Mouse (Mus musculus): ENCODE data around the gene Ppp2r5b. TPM values are rescaled to one million over a fixed set of nuclear protein-coding genes. Genes with fewer than 3 reads are reported as not detected.

Ppp2r5b gene
- polyA plus RNA-seq, 1 experiment, result 25.3 TPM

- no peaks in the 10 kb centered on the region for H3K79me2 ChIP-seq (ENCODE audit: control insufficient read depth, insufficient read depth)
- H3K79me3 ChIP-seq (ENCODE audit: low read depth), result no peaks in the 10 kb centered on the region
- TF ChIP-seq CEBPB (IDR thresholded peaks at IDR 0.05; ENCODE audit: low read depth), result no peak
- TF ChIP-seq MYOG (IDR thresholded peaks at IDR 0.05; ENCODE audit: control insufficient read depth, extremely low read depth, insufficient read length), result no peak
- H3K27me3 ChIP-seq (ENCODE audit: control insufficient read depth, insufficient read depth, insufficient read length), result no peaks in the 10 kb centered on the region
- H3ac ChIP-seq (ENCODE audit: control insufficient read depth, insufficient read length, low read depth), result no peak overlapping the region
- H3K36me3 ChIP-seq (ENCODE audit: control insufficient read depth, insufficient read depth), result no peaks in the 10 kb centered on the region
- H3K4me3 ChIP-seq (ENCODE audit: insufficient read depth, poor library complexity, severe bottlenecking), result no peak overlapping the region
Measured at GRCm38 (mm10) chr19:6206716-6207115, 29.0 kb downstream of the Ppp2r5b start.

DNA sequence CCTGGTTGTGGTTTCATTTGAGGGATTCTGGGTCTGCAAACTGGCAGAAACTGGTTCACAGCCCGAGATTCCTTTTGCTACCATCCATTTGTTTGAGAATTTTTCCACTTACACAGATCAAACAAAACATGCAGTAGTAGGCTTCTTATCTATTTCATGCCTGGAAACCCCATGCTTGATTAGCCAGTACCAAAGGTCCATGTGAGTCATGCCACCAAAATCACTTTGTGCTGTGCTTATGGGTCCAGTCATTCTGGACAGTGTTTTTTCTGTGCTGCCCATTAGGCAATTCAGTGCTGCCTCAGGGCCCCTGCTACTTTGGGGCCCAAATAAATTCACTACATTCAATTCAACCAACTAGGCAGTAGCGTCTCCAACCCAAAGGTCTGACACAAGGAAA is 31.4 kb downstream of the Ppp2r5b start:
- Histone ChIP-seq H3K79me2 (ENCODE audit: control insufficient read depth, insufficient read depth) (no peaks in the 10 kb centered on the region), H3K27me3 (ENCODE audit: control insufficient read depth, insufficient read depth, insufficient read length) (peaks cover 3% of the 10 kb centered on the region), H3K36me3 (ENCODE audit: control insufficient read depth, insufficient read depth) (no peaks in the 10 kb centered on the region), H3K79me3 (ENCODE audit: low read depth) (no peaks in the 10 kb centered on the region), H3ac (ENCODE audit: control insufficient read depth, insufficient read length, low read depth) (no peak overlapping the region), H3K4me3 (ENCODE audit: insufficient read depth, poor library complexity, severe bottlenecking) (no peak overlapping the region)
- no peak for TF ChIP-seq MAX (IDR thresholded peaks at IDR 0.05)
- TF ChIP-seq FOSL1 (IDR thresholded peaks at IDR 0.05; ENCODE audit: insufficient read depth, low read length, poor library complexity, severe bottlenecking), result no peak
- no peak for TF ChIP-seq CTCF (IDR thresholded peaks at IDR 0.05; ENCODE audit: control insufficient read depth, insufficient read depth, insufficient read length)

GRCm38 (mm10) chr19:6184131-6184530 is 51.5 kb downstream of the Ppp2r5b start, which contains the start of gene Majin:
Gene Majin (plus strand): TSS chr19:6184388.
- H3K4me3 ChIP-seq (ENCODE audit: insufficient read depth, poor library complexity, severe bottlenecking), result no peak within 1 kb of the TSS
- no peaks in the 10 kb centered on the region for H3K79me3 ChIP-seq (ENCODE audit: low read depth)
- no peaks in the 10 kb centered on the region for H3K79me2 ChIP-seq (ENCODE audit: control insufficient read depth, insufficient read depth)
- peaks cover 9% of the 10 kb centered on the region for H3K27me3 ChIP-seq (ENCODE audit: control insufficient read depth, insufficient read depth, insufficient read length)
- TF ChIP-seq MYOG (IDR thresholded peaks at IDR 0.05; ENCODE audit: control insufficient read depth, extremely low read depth, insufficient read length) (no peak), MYOD1 (IDR thresholded peaks at IDR 0.05; ENCODE audit: control insufficient read depth, insufficient read length, low read depth) (no peak), USF1 (IDR thresholded peaks at IDR 0.05; ENCODE audit: low read depth) (no peak), MAX (IDR thresholded peaks at IDR 0.05) (no peak), CTCF (IDR thresholded peaks at IDR 0.05; ENCODE audit: control insufficient read depth, insufficient read depth, insufficient read length) (no peak), CEBPB (IDR thresholded peaks at IDR 0.05; ENCODE audit: low read depth) (no peak), FOSL1 (IDR thresholded peaks at IDR 0.05; ENCODE audit: insufficient read depth, low read length, poor library complexity, severe bottlenecking) (no peak)
- no peak within 1 kb of the TSS for H3ac ChIP-seq (ENCODE audit: control insufficient read depth, insufficient read length, low read depth)
- H3K36me3 ChIP-seq (ENCODE audit: control insufficient read depth, insufficient read depth), result no peaks in the 10 kb centered on the region

GRCm38 (mm10) chr19:6182534-6182933 is 53.1 kb downstream of the Ppp2r5b start:
- Histone ChIP-seq H3K79me2 (ENCODE audit: control insufficient read depth, insufficient read depth) (no peaks in the 10 kb centered on the region), H3K36me3 (ENCODE audit: control insufficient read depth, insufficient read depth) (no peaks in the 10 kb centered on the region), H3K27me3 (ENCODE audit: control insufficient read depth, insufficient read depth, insufficient read length) (peaks cover 12% of the 10 kb centered on the region), H3K4me3 (ENCODE audit: insufficient read depth, poor library complexity, severe bottlenecking) (no peak overlapping the region), H3ac (ENCODE audit: control insufficient read depth, insufficient read length, low read depth) (no peak overlapping the region), H3K79me3 (ENCODE audit: low read depth) (no peaks in the 10 kb centered on the region)
- TF ChIP-seq USF1 (IDR thresholded peaks at IDR 0.05; ENCODE audit: low read depth) (no peak), CEBPB (IDR thresholded peaks at IDR 0.05; ENCODE audit: low read depth) (no peak), MAX (IDR thresholded peaks at IDR 0.05) (no peak), CTCF (IDR thresholded peaks at IDR 0.05; ENCODE audit: control insufficient read depth, insufficient read depth, insufficient read length) (no peak), FOSL1 (IDR thresholded peaks at IDR 0.05; ENCODE audit: insufficient read depth, low read length, poor library complexity, severe bottlenecking) (no peak), MYOD1 (IDR thresholded peaks at IDR 0.05; ENCODE audit: control insufficient read depth, insufficient read length, low read depth) (no peak), MYOG (IDR thresholded peaks at IDR 0.05; ENCODE audit: control insufficient read depth, extremely low read depth, insufficient read length) (no peak)

- Histone ChIP-seq H3K36me3 (ENCODE audit: control insufficient read depth, insufficient read depth) (no peaks in the 10 kb centered on the region), H3K4me3 (ENCODE audit: insufficient read depth, poor library complexity, severe bottlenecking) (no peak overlapping the region), H3K79me3 (ENCODE audit: low read depth) (no peaks in the 10 kb centered on the region), H3ac (ENCODE audit: control insufficient read depth, insufficient read length, low read depth) (no peak overlapping the region), H3K27me3 (ENCODE audit: control insufficient read depth, insufficient read depth, insufficient read length) (peaks cover 18% of the 10 kb centered on the region), H3K79me2 (ENCODE audit: control insufficient read depth, insufficient read depth) (no peaks in the 10 kb centered on the region)
- TF ChIP-seq MYOD1 (IDR thresholded peaks at IDR 0.05; ENCODE audit: control insufficient read depth, insufficient read length, low read depth) (no peak), CTCF (IDR thresholded peaks at IDR 0.05; ENCODE audit: control insufficient read depth, insufficient read depth, insufficient read length) (no peak), CEBPB (IDR thresholded peaks at IDR 0.05; ENCODE audit: low read depth) (no peak), MAX (IDR thresholded peaks at IDR 0.05) (no peak), FOSL1 (IDR thresholded peaks at IDR 0.05; ENCODE audit: insufficient read depth, low read length, poor library complexity, severe bottlenecking) (no peak)
Measured at GRCm38 (mm10) chr19:6181629-6182028, 54.0 kb downstream of the Ppp2r5b start.

DNA sequence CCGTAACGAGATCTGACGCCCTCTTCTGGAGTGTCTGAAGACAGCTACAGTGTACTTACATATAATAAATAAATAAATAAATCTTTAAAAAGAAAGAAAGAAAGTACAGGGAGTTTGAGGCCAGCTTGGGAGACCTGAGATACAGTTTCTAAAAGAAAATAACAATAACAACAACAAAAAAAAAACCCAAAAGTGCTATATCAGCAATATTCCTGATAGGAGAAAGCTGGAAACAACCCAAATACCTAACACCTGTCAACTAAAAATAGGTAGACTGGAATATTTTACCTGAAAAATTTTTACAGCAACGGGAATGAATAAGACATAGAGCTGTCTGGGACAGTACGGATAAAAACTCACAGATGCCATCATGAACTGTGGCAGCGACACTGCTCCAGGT is 56.9 kb downstream of the Ppp2r5b start:
- Histone ChIP-seq H3K36me3 (ENCODE audit: control insufficient read depth, insufficient read depth) (no peaks in the 10 kb centered on the region), H3K27me3 (ENCODE audit: control insufficient read depth, insufficient read depth, insufficient read length) (peaks cover 16% of the 10 kb centered on the region), H3K4me3 (ENCODE audit: insufficient read depth, poor library complexity, severe bottlenecking) (no peak overlapping the region), H3ac (ENCODE audit: control insufficient read depth, insufficient read length, low read depth) (no peak overlapping the region), H3K79me3 (ENCODE audit: low read depth) (no peaks in the 10 kb centered on the region), H3K79me2 (ENCODE audit: control insufficient read depth, insufficient read depth) (no peaks in the 10 kb centered on the region)
- no peak for TF ChIP-seq CEBPB (IDR thresholded peaks at IDR 0.05; ENCODE audit: low read depth)
- no peak for TF ChIP-seq FOSL1 (IDR thresholded peaks at IDR 0.05; ENCODE audit: insufficient read depth, low read length, poor library complexity, severe bottlenecking)
- TF ChIP-seq MAX (IDR thresholded peaks at IDR 0.05), result no peak
- no peak for TF ChIP-seq USF1 (IDR thresholded peaks at IDR 0.05; ENCODE audit: low read depth)
- no peak for TF ChIP-seq MYOG (IDR thresholded peaks at IDR 0.05; ENCODE audit: control insufficient read depth, extremely low read depth, insufficient read length)
- no peak for TF ChIP-seq CTCF (IDR thresholded peaks at IDR 0.05; ENCODE audit: control insufficient read depth, insufficient read depth, insufficient read length)
- TF ChIP-seq MYOD1 (IDR thresholded peaks at IDR 0.05; ENCODE audit: control insufficient read depth, insufficient read length, low read depth), result no peak

Small RNA genes within 50 kb of the gene (microRNA-seq; reads per million reads assigned to microRNA genes)
- gene Mir192 (ENCODE audit: borderline microRNAs expressed) (77.8 reads per million, percentile 72 among the genes with 10 or more reads in this experiment), gene Mir194-2 (ENCODE audit: borderline microRNAs expressed) (37.5 reads per million, percentile 68 among the genes with 10 or more reads in this experiment)

Other genes starting within 250 kb of the Ppp2r5b start
- gene Slc22a20, start 249.7 kb downstream of the Ppp2r5b start, polyA plus RNA-seq (2012; fragmentation: generic; extraction: Trizol), result not detected
- gene Capn1, start 220.0 kb downstream of the Ppp2r5b start, polyA plus RNA-seq (2012; fragmentation: generic; extraction: Trizol), result 36.9 TPM
- gene Syvn1, start 189.3 kb downstream of the Ppp2r5b start, polyA plus RNA-seq (2012; fragmentation: generic; extraction: Trizol), result 18.7 TPM
- gene Mrpl49, start 178.1 kb downstream of the Ppp2r5b start, polyA plus RNA-seq (2012; fragmentation: generic; extraction: Trizol), result 60.0 TPM
- gene Fau, start 178.0 kb downstream of the Ppp2r5b start, polyA plus RNA-seq (2012; fragmentation: generic; extraction: Trizol), result 2,541 TPM
- 49.8 TPM for gene Znhit2, start 174.7 kb downstream of the Ppp2r5b start, polyA plus RNA-seq (2012; fragmentation: generic; extraction: Trizol)
- gene Tm7sf2, start 167.5 kb downstream of the Ppp2r5b start, polyA plus RNA-seq (2012; fragmentation: generic; extraction: Trizol), result 14.7 TPM
- 55.2 TPM for gene Vps51, start 158.6 kb downstream of the Ppp2r5b start, polyA plus RNA-seq (2012; fragmentation: generic; extraction: Trizol)
- gene Tmem262, start 155.8 kb downstream of the Ppp2r5b start, polyA plus RNA-seq (2012; fragmentation: generic; extraction: Trizol), result not detected
- 0.44 TPM for gene Gm28374, start 153.6 kb downstream of the Ppp2r5b start, polyA plus RNA-seq (2012; fragmentation: generic; extraction: Trizol)
- 59.7 TPM for gene Zfpl1, start 150.9 kb downstream of the Ppp2r5b start, polyA plus RNA-seq (2012; fragmentation: generic; extraction: Trizol)
- 33.0 TPM for gene Cdca5, start 150.9 kb downstream of the Ppp2r5b start, polyA plus RNA-seq (2012; fragmentation: generic; extraction: Trizol)
- gene AC131692.1, start 141.5 kb downstream of the Ppp2r5b start, polyA plus RNA-seq (2012; fragmentation: generic; extraction: Trizol), result 0.36 TPM
- 0.16 TPM for gene Naaladl1, start 130.1 kb downstream of the Ppp2r5b start, polyA plus RNA-seq (2012; fragmentation: generic; extraction: Trizol)
- gene Sac3d1, start 117.2 kb downstream of the Ppp2r5b start, polyA plus RNA-seq (2012; fragmentation: generic; extraction: Trizol), result 44.7 TPM
- 22.7 TPM for gene Snx15, start 107.6 kb downstream of the Ppp2r5b start, polyA plus RNA-seq (2012; fragmentation: generic; extraction: Trizol)
- 0.04 TPM for gene Batf2, start 94.9 kb downstream of the Ppp2r5b start, polyA plus RNA-seq (2012; fragmentation: generic; extraction: Trizol)
- 78.3 TPM for gene Arl2, start 94.3 kb downstream of the Ppp2r5b start, polyA plus RNA-seq (2012; fragmentation: generic; extraction: Trizol)
- gene Majin, start 51.5 kb downstream of the Ppp2r5b start, polyA plus RNA-seq (2012; fragmentation: generic; extraction: Trizol), result not detected
- 0.13 TPM for gene Gpha2, start 9.5 kb downstream of the Ppp2r5b start, polyA plus RNA-seq (2012; fragmentation: generic; extraction: Trizol)
- gene Atg2a, start 5.8 kb upstream of the Ppp2r5b start, polyA plus RNA-seq (2012; fragmentation: generic; extraction: Trizol), result 10.3 TPM
- 219 TPM for gene Ehd1, start 40.9 kb upstream of the Ppp2r5b start, polyA plus RNA-seq (2012; fragmentation: generic; extraction: Trizol)
- gene Cdc42bpg, start 70.6 kb upstream of the Ppp2r5b start, polyA plus RNA-seq (2012; fragmentation: generic; extraction: Trizol), result 7.2 TPM
- 51.0 TPM for gene Men1, start 99.1 kb upstream of the Ppp2r5b start, polyA plus RNA-seq (2012; fragmentation: generic; extraction: Trizol)
- gene Map4k2, start 105.3 kb upstream of the Ppp2r5b start, polyA plus RNA-seq (2012; fragmentation: generic; extraction: Trizol), result 10.2 TPM
- 138 TPM for gene Sf1, start 127.8 kb upstream of the Ppp2r5b start, polyA plus RNA-seq (2012; fragmentation: generic; extraction: Trizol)
- 1.2 TPM for gene Pygm, start 148.5 kb upstream of the Ppp2r5b start, polyA plus RNA-seq (2012; fragmentation: generic; extraction: Trizol)
- gene Rasgrp2, start 163.5 kb upstream of the Ppp2r5b start, polyA plus RNA-seq (2012; fragmentation: generic; extraction: Trizol), result 0.71 TPM
- gene Nrxn2, start 182.9 kb upstream of the Ppp2r5b start, polyA plus RNA-seq (2012; fragmentation: generic; extraction: Trizol), result 0.09 TPM

All from C2C12 (cell line).